Mouse (Mus musculus) right cerebral cortex, postnatal 10 days (tissue): ENCODE measurements around the gene Gm10486.
"Not testable (repeated sequence)": the region's sequence is repeated elsewhere in the genome, so short reads cannot be mapped to it uniquely, and the experiment has no call there.

Experiments used
- DNase-seq, 2 experiments: peaks; one replicate each; pipeline ENCODE4 v3.0.0; 2021; ENCODE audit warnings: low spot score in 2 of 2

Gm10486 gene

DNA sequence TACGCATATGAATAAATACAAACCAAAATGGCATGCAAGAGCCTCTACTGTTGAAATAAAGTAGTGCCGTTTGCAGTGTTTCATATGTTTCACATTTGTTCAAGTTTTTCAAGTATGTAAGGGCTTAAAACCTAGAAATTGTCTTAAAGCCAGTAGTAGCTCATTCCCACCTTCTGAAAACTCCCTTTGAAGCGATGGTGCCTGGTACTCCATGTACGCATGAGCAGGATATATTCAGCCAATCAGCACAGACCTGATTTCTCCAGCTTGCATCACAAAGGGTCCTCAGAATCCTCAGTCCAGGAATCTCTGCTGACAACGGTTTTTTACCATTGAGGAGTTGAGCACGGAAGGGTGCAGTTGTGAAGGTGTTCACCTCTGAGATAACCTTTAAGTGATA lies at the start of gene Gm10486:
TSS of gene Gm10486 (plus strand) at position 301 of the 400 bp plus-strand sequence.
- DNase-seq, result not testable (repeated sequence)
